In genomic region chr13:83707611-83708010, GRCm38 (mm10) we compare ENCODE assay signal across 27 mouse cellular contexts.
"Had no signal": no experiment of that assay in that cellular context is flagged by ENCODE, and none has a peak within 500 bp of the region (broad histone marks: within the 10 kb centered on the region; RNA-seq: fewer than 3 reads in every experiment).

No protein-coding gene starts in this region.

- H3K36me3 ChIP-seq: heart, embryonic 13.5 days; heart, embryonic 15.5 days; hindbrain, embryonic 13.5 days; hindbrain, embryonic 15.5 days; kidney, embryonic 15.5 days; limb, embryonic 13.5 days; limb, embryonic 15.5 days; liver, embryonic 12.5 days had no signal

- H3K27ac ChIP-seq: heart, adult 2 months; heart, embryonic 13.5 days; heart, embryonic 15.5 days; hindbrain, embryonic 13.5 days; hindbrain, embryonic 15.5 days; hindbrain, postnatal 0 days; kidney, embryonic 15.5 days; kidney, postnatal 0 days; limb, embryonic 13.5 days; limb, embryonic 15.5 days; liver, embryonic 12.5 days; liver, embryonic 14.5 days had no signal

- H3K4me3 ChIP-seq: heart, adult 2 months; heart, embryonic 13.5 days; heart, embryonic 15.5 days; hindbrain, embryonic 13.5 days; hindbrain, embryonic 15.5 days; kidney, embryonic 15.5 days; limb, embryonic 13.5 days; limb, embryonic 15.5 days; liver, embryonic 12.5 days had no signal

- H3K9ac ChIP-seq: heart, embryonic 13.5 days; heart, embryonic 15.5 days; hindbrain, embryonic 13.5 days; hindbrain, embryonic 15.5 days; kidney, embryonic 15.5 days; limb, embryonic 13.5 days; limb, embryonic 15.5 days; liver, embryonic 12.5 days; liver, embryonic 14.5 days had no signal

- H3K9me3 ChIP-seq: heart, embryonic 13.5 days; heart, embryonic 15.5 days; hindbrain, embryonic 13.5 days; hindbrain, embryonic 15.5 days; kidney, embryonic 15.5 days; limb, embryonic 13.5 days; limb, embryonic 15.5 days; liver, embryonic 12.5 days had no signal

- DNase-seq: gastrocnemius, postnatal 14 days; gastrocnemius, postnatal 36 days; heart, adult 11 months; heart, adult 2 months; heart, postnatal 14 days; heart, postnatal 36 days; kidney, adult 11 months; kidney, adult 2 months; kidney, adult 9 months; kidney, postnatal 14 days; kidney, postnatal 36 days; layer of hippocampus, adult 9-11 months; layer of hippocampus, postnatal 36 days; left cerebral cortex, postnatal 4 days had no signal

- ATAC-seq: hindbrain, postnatal 0 days; intestine, embryonic 16.5 days; liver, embryonic 12.5 days had no signal

- H3K4me1 ChIP-seq: heart, embryonic 13.5 days; heart, embryonic 15.5 days; hindbrain, embryonic 13.5 days; hindbrain, embryonic 15.5 days; kidney, embryonic 15.5 days; limb, embryonic 13.5 days; limb, embryonic 15.5 days; liver, embryonic 12.5 days had no signal

- H3K27me3 ChIP-seq: hindbrain, embryonic 15.5 days had no signal

- H3K4me2 ChIP-seq: heart, embryonic 11.5 days; heart, embryonic 13.5 days; heart, embryonic 15.5 days; hindbrain, embryonic 13.5 days; hindbrain, embryonic 15.5 days; kidney, embryonic 15.5 days; limb, embryonic 13.5 days; limb, embryonic 15.5 days; liver, embryonic 12.5 days had no signal
